Mouse (Mus musculus): ENCODE data around the gene Faf2. TPM values are rescaled to one million over a fixed set of nuclear protein-coding genes. Genes with fewer than 3 reads are reported as not detected.

The Faf2 gene
- polyA plus RNA-seq, 1 experiment from 2014 or later: 50.6 TPM

DNA sequence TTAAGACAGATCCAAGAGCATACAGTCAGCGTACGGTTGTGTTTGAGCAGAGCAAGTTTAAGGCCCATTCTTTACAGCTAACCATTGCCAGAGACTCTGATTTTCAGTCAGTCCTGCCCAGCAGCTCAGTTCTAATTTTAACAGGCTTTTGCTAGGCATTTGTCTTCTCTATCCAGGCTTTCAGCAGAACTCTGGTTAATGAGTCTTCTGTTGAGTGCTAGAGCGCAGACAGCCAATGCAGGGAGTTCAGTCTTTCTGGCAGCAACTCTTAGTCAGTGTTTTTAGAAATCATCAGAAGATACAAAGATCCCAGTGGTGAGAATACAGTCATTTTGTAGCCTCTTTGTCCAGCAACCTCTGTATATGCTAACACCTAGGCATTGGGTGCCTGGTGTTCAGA lies 28.9 kb downstream of the Faf2 start:
- no peak overlapping the region for H3K4me2 ChIP-seq (replicated peaks; ENCODE audit: low read depth)
- ATAC-seq (ENCODE audit: low FRiP score, low TSS enrichment) (no peak), DNase-seq (ENCODE audit: low spot score) (no peak)
- H3K9ac ChIP-seq (ENCODE audit: low read length): no peak overlapping the region
- no peak overlapping the region for H3K27ac ChIP-seq (replicated peaks)
- no peaks in the 10 kb centered on the region for H3K9me3 ChIP-seq (ENCODE audit: control insufficient read depth, low read length)
- peaks cover 40% of the 10 kb centered on the region for H3K36me3 ChIP-seq (ENCODE audit: control insufficient read depth, insufficient read depth, low read length)
- H3K4me3 ChIP-seq (ENCODE audit: low read depth, low read length): no peak overlapping the region
- no peak for TF ChIP-seq CTCF (IDR thresholded peaks at IDR 0.05; ENCODE audit: low read depth)
- no peak for TF ChIP-seq EP300 (optimal IDR thresholded peaks at IDR 0.05)
- WGBS: 94% methylated on average over 3 of the region's 3 CpGs
- no peaks in the 10 kb centered on the region for H3K4me1 ChIP-seq (replicated peaks; ENCODE audit: control insufficient read depth, insufficient read depth)
- H3K27me3 ChIP-seq (ENCODE audit: control insufficient read depth, insufficient read depth, low read length): no peaks in the 10 kb centered on the region

DNA sequence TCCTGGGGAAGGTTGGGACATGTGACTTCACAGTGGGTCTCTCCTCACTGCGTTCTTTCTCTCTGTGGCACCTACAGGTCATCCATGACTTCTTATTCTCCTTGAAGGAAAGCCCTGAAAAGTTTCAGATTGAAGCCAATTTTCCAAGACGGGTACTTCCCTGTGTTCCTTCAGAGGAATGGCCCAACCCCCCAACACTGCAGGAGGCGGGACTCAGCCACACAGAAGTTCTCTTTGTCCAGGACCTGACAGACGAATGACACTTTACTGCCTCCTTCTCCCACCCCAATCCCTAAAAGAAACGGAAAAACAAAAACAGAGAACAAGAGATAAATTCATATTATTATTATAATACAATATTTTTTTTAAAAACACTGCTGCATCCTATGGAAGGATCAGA lies 39.3 kb downstream of the Faf2 start:
- 56% methylated on average over 5 of the region's 5 CpGs for WGBS
- H3K9me3 ChIP-seq (ENCODE audit: control insufficient read depth, low read length): no peaks in the 10 kb centered on the region
- DNase-seq (ENCODE audit: low spot score): peak; percentile 59
- no peak for ATAC-seq (ENCODE audit: low FRiP score, low TSS enrichment)
- no peaks in the 10 kb centered on the region for H3K4me1 ChIP-seq (replicated peaks; ENCODE audit: control insufficient read depth, insufficient read depth)
- no peak overlapping the region for H3K9ac ChIP-seq (ENCODE audit: low read length)
- H3K27me3 ChIP-seq (ENCODE audit: control insufficient read depth, insufficient read depth, low read length): no peaks in the 10 kb centered on the region
- 0 out of 2 replicates have a peak overlapping the region, but pooled peaks have one; percentile 25 for H3K4me2 ChIP-seq (replicated peaks; ENCODE audit: low read depth)
- TF ChIP-seq CTCF (IDR thresholded peaks at IDR 0.05; ENCODE audit: low read depth) (no peak), EP300 (optimal IDR thresholded peaks at IDR 0.05) (no peak)
- H3K36me3 ChIP-seq (ENCODE audit: control insufficient read depth, insufficient read depth, low read length): peaks cover 22% of the 10 kb centered on the region
- H3K4me3 ChIP-seq (ENCODE audit: low read depth, low read length): no peak overlapping the region
- no peak overlapping the region for H3K27ac ChIP-seq (replicated peaks)

DNA sequence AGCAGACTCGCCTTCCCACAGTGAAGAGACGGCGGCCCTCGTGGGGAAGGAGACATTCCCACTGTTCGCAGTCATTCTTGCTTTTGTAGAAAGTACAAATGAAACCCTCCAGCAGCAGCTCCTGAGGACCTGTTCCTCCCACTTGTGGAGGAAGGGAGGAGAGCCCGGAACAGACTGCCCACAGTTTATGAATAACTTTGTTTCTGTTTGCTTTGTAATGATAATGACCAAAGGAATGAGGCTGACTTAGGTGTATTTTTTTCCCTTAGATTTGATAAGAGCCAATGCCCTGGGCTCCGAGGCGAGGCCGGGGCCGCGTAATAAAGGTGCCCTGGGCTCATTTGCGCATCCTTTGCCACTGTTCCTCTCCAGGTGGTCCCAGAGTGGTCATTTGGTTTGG lies 39.8 kb downstream of the Faf2 start:
- peak; percentile 58 for DNase-seq (ENCODE audit: low spot score)
- H3K4me1 ChIP-seq (replicated peaks; ENCODE audit: control insufficient read depth, insufficient read depth): no peaks in the 10 kb centered on the region
- H3K36me3 ChIP-seq (ENCODE audit: control insufficient read depth, insufficient read depth, low read length): peaks cover 17% of the 10 kb centered on the region
- no peak overlapping the region for H3K9ac ChIP-seq (ENCODE audit: low read length)
- ATAC-seq (ENCODE audit: low FRiP score, low TSS enrichment): peak; percentile 73
- H3K27me3 ChIP-seq (ENCODE audit: control insufficient read depth, insufficient read depth, low read length): no peaks in the 10 kb centered on the region
- 60% methylated on average over 12 of the region's 12 CpGs for WGBS
- H3K27ac ChIP-seq (replicated peaks): no peak overlapping the region
- no peaks in the 10 kb centered on the region for H3K9me3 ChIP-seq (ENCODE audit: control insufficient read depth, low read length)
- 0 out of 2 replicates have a peak overlapping the region, but pooled peaks have one; percentile 25 for H3K4me2 ChIP-seq (replicated peaks; ENCODE audit: low read depth)
- H3K4me3 ChIP-seq (ENCODE audit: low read depth, low read length): no peak overlapping the region
- TF ChIP-seq CTCF (IDR thresholded peaks at IDR 0.05; ENCODE audit: low read depth) (no peak; the same call in 1 of the 2 replicates), EP300 (optimal IDR thresholded peaks at IDR 0.05) (no peak)

DNA sequence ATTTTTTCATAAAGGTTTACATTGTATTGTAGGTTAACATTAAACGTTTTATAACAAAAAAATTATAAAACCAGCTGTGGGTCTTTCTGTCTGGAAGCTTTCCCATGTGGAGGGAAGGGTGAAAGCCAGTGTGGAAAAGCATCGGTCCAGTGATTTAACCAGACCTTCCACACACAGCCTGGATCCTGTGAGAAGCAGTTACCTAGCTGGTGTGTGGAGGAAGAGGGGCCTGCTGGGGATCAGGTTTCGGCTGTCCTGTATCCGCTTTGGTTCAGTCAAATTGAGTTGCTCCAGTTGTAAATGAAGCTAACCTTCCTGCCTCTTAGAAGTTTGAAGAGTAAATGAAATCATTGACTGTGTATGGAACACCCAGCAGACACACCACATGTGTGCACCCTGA lies 42.4 kb downstream of the Faf2 start:
- Histone ChIP-seq H3K9ac (ENCODE audit: low read length) (no peak overlapping the region), H3K4me3 (ENCODE audit: low read depth, low read length) (no peak overlapping the region), H3K4me2 (replicated peaks; ENCODE audit: low read depth) (no peak overlapping the region), H3K27ac (replicated peaks) (no peak overlapping the region), H3K4me1 (replicated peaks; ENCODE audit: control insufficient read depth, insufficient read depth) (no peaks in the 10 kb centered on the region), H3K27me3 (ENCODE audit: control insufficient read depth, insufficient read depth, low read length) (no peaks in the 10 kb centered on the region), H3K36me3 (ENCODE audit: control insufficient read depth, insufficient read depth, low read length) (peaks cover 13% of the 10 kb centered on the region), H3K9me3 (ENCODE audit: control insufficient read depth, low read length) (no peaks in the 10 kb centered on the region)
- TF ChIP-seq EP300 (optimal IDR thresholded peaks at IDR 0.05): no peak
- TF ChIP-seq CTCF (IDR thresholded peaks at IDR 0.05; ENCODE audit: low read depth): no peak
- ATAC-seq (ENCODE audit: low FRiP score, low TSS enrichment) (no peak), DNase-seq (ENCODE audit: low spot score) (no peak)
- WGBS: 72% methylated on average over 4 of the region's 4 CpGs

DNA sequence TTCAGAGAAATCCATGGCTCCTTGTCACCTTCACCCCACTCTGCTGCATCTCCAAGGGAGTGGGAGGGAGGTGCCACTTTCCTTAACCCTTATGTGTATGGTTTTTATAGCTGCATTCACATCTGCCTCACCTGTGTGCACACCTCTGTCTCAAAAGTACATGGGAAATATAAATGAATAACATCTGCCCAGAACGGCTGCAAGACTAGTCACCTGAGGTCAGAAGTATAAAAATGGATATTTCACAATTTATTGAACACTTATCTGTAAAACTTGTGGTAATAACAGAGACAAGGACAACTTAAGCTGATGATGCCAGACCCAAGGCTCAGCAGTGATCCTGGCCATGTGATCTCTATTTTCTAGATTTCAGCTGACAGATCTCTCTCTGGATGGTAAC lies 42.9 kb downstream of the Faf2 start:
- no peak overlapping the region for H3K27ac ChIP-seq (replicated peaks)

DNA sequence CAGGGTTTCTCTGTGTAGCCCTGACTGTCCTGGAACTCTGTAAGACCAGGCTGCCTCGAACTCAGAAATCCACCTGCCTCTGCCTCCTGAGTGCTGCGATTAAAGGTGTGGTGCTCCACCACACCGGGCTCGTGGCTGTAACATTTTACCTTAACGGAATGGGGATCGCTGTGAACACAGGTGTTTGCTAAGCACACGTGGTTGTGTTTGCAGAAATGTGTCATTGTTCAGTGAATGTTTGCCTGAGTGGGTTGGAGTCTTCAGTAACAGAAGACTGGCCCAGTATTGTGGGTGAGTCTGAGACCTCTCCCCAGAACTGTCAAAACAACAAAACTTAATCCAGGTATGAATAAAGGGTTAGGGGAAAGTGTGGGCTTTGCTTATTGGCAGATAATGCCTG lies 43.5 kb downstream of the Faf2 start:
- H3K4me1 ChIP-seq (replicated peaks; ENCODE audit: control insufficient read depth, insufficient read depth): no peaks in the 10 kb centered on the region
- peaks cover 13% of the 10 kb centered on the region for H3K36me3 ChIP-seq (ENCODE audit: control insufficient read depth, insufficient read depth, low read length)
- no peak overlapping the region for H3K4me3 ChIP-seq (ENCODE audit: low read depth, low read length)
- TF ChIP-seq EP300 (optimal IDR thresholded peaks at IDR 0.05) (no peak), CTCF (IDR thresholded peaks at IDR 0.05; ENCODE audit: low read depth) (no peak)
- H3K9me3 ChIP-seq (ENCODE audit: control insufficient read depth, low read length): no peaks in the 10 kb centered on the region
- ATAC-seq (ENCODE audit: low FRiP score, low TSS enrichment) (peak; percentile 60; the same call in 1 of the 2 replicates), DNase-seq (ENCODE audit: low spot score) (peak; percentile 48)
- H3K27ac ChIP-seq (replicated peaks): no peak overlapping the region
- WGBS: 60% methylated on average over 7 of the region's 7 CpGs
- no peak overlapping the region for H3K9ac ChIP-seq (ENCODE audit: low read length)
- H3K4me2 ChIP-seq (replicated peaks; ENCODE audit: low read depth): no peak overlapping the region
- H3K27me3 ChIP-seq (ENCODE audit: control insufficient read depth, insufficient read depth, low read length): no peaks in the 10 kb centered on the region

More for the DNA sequence above, 42.9 kb downstream of the Faf2 start:
- ATAC-seq (ENCODE audit: low FRiP score, low TSS enrichment): no peak
- H3K27me3 ChIP-seq (ENCODE audit: control insufficient read depth, insufficient read depth, low read length): no peaks in the 10 kb centered on the region
- no peaks in the 10 kb centered on the region for H3K9me3 ChIP-seq (ENCODE audit: control insufficient read depth, low read length)
- H3K4me3 ChIP-seq (ENCODE audit: low read depth, low read length): no peak overlapping the region
- no peak overlapping the region for H3K4me2 ChIP-seq (replicated peaks; ENCODE audit: low read depth)
- TF ChIP-seq CTCF (IDR thresholded peaks at IDR 0.05; ENCODE audit: low read depth): no peak
- no peak for TF ChIP-seq EP300 (optimal IDR thresholded peaks at IDR 0.05)
- 92% methylated on average over 1 of the region's 1 CpGs for WGBS
- no peaks in the 10 kb centered on the region for H3K4me1 ChIP-seq (replicated peaks; ENCODE audit: control insufficient read depth, insufficient read depth)
- no peak for DNase-seq (ENCODE audit: low spot score)
- H3K9ac ChIP-seq (ENCODE audit: low read length): no peak overlapping the region
- H3K36me3 ChIP-seq (ENCODE audit: control insufficient read depth, insufficient read depth, low read length): peaks cover 13% of the 10 kb centered on the region
